Mouse (Mus musculus) kidney, adult 2 months (tissue): Measurements from ENCODE around the gene Gpr135.

ENCODE experiments used
- CTCF ChIP-seq: fragments of 200-500 bp; conservative IDR thresholded peaks from 2 replicates; pipeline ENCODE4 v1.5.1; 2011; ENCODE audit warnings: low read depth, mild to moderate bottlenecking, control low read depth, low read length, moderate library complexity, mixed read lengths; ENCODE audit not compliant: insufficient read depth, insufficient read length
- POLR2A ChIP-seq: fragments of 200-500 bp; IDR thresholded peaks from one replicate; pipeline ENCODE4 v1.6.1; 2011; ENCODE audit warnings: low read depth, low read length, control low read depth

GRCm38 (mm10) chr12:72085024-72085328 lies 14.1 kb upstream of the Gpr135 start:
- TF ChIP-seq CTCF (no peak), POLR2A (no peak)
